Mouse (Mus musculus): ENCODE measurements around the gene Slc6a1. TPM values are rescaled to one million over a fixed set of nuclear protein-coding genes. Genes with fewer than 3 reads are reported as not detected.

Gene Slc6a1
- total RNA-seq (2012; rRNA removed) (0.04 TPM in 1 of 2 replicates, not detected in the other), total RNA-seq (2014; rRNA removed) (not detected in 2 replicates), polyA plus RNA-seq (2012; ENCODE audit: insufficient read length, low read depth) (not detected in 2 replicates)

DNA sequence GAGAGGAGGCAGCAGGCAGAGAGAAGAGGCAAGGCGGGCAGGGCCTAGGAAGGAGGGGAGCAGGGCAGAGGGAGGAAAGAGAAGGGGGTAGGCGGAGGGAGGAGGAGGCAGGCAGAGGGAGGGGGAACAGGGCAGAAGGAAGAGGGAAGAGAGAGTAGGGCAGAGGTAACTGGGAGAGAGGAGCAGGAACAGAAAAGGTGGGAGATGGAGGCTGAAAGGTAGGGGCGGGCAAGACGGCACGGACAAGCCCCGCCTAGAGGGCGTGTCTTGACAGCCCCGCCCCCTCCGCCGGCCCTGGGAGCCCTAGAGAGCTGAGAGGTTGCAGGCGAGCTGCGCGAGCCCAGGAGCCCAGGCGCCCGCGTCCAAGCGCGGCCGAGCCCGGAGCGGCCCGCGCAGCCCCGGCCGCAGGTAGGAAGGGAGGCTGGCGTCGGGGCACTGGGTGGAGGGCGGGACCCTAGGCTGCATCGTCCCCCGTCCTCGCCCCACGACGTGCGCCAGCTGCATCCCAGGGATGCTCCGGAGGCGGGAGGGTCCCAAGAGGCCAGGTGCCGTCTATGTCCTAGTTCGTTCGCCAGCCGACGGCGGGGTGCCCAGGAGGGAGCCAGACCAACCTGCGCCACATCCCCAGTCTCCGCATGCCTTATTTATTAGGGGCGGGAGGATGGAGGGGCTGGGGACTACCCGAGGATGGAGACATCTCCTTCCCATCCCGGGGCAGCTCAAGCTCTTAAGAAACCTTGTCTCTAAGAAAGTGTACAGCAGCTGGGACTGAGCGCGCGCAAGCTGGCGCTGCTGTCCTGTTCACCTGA, at the start of gene Slc6a1:
Gene Slc6a1 (plus strand): TSS at position 167 of the 809 bp plus-strand sequence.
- H3K9ac ChIP-seq (ENCODE audit: insufficient read depth, low read depth): no peak within 1 kb of the TSS
- no peaks in the 10 kb centered on the region for H3K4me1 ChIP-seq (ENCODE audit: control insufficient read depth in 1 of 2, insufficient read depth in 2 of 2)
- TF ChIP-seq ELF1 (IDR thresholded peaks at IDR 0.05; ENCODE audit: low read depth, low read length) (no peak), BHLHE40 (IDR thresholded peaks at IDR 0.05; ENCODE audit: low read depth, low read length) (no peak), E2F4 (IDR thresholded peaks at IDR 0.05; ENCODE audit: insufficient replicate concordance, low read depth, low read length) (no peak), JUN (IDR thresholded peaks at IDR 0.05; ENCODE audit: insufficient read depth, low read depth, low read length) (no peak), CHD2 (IDR thresholded peaks at IDR 0.05; ENCODE audit: low read length) (no peak), MAFK (IDR thresholded peaks at IDR 0.05; ENCODE audit: insufficient replicate concordance, low read length) (no peak), ZC3H11A (IDR thresholded peaks at IDR 0.05; ENCODE audit: low read depth, low read length) (no peak), NRF1 (IDR thresholded peaks at IDR 0.05; ENCODE audit: low read depth, low read length) (no peak), RAD21 (IDR thresholded peaks at IDR 0.05; ENCODE audit: low read depth, low read length) (no peak), PAX5 (IDR thresholded peaks at IDR 0.05; ENCODE audit: low read length) (no peak), USF2 (conservative IDR thresholded peaks at IDR 0.05; ENCODE audit: low read depth, low read length) (no peak), MEF2A (IDR thresholded peaks at IDR 0.05; ENCODE audit: borderline replicate concordance, low read depth, low read length) (no peak)
- H3K27ac ChIP-seq (ENCODE audit: insufficient read depth, low read depth): no peak within 1 kb of the TSS
- H3K9me3 ChIP-seq (replicated peaks; ENCODE audit: low read length): no peaks in the 10 kb centered on the region
- H3K27me3 ChIP-seq (replicated peaks): peaks cover 96% of the 10 kb centered on the region
- H3K36me3 ChIP-seq (replicated peaks in 1 of 2; ENCODE audit: control insufficient read depth in 1 of 2, insufficient read depth in 1 of 2, low read length in 1 of 2): no peaks in the 10 kb centered on the region
- in situ Hi-C loops (cut with MboI; ENCODE audit: low pct_ligation_motif_present, low pct_unique_long_range_greater_than_20kb, low sequenced_read_pairs) (no loop called here), dilution Hi-C loops (cut with MboI; ENCODE audit: extremely low pct_ligation_motif_present, extremely low pct_unique_long_range_greater_than_20kb, low sequenced_read_pairs) (no loop called here)
- H3K4me3 ChIP-seq (replicated peaks in 1 of 3; ENCODE audit: low read depth in 2 of 3, low read length in 2 of 3, poor library complexity in 1 of 3): no peak within 1 kb of the TSS
- H3K4me2 ChIP-seq (ENCODE audit: insufficient read depth, low read depth, poor library complexity, severe bottlenecking): no peak within 1 kb of the TSS
- H3K79me2 ChIP-seq (replicated peaks; ENCODE audit: control insufficient read depth, extremely low read depth, insufficient read depth, poor library complexity, severe bottlenecking): no peaks in the 10 kb centered on the region
- no peak for DNase-seq (ENCODE audit: extremely low read depth)

DNA sequence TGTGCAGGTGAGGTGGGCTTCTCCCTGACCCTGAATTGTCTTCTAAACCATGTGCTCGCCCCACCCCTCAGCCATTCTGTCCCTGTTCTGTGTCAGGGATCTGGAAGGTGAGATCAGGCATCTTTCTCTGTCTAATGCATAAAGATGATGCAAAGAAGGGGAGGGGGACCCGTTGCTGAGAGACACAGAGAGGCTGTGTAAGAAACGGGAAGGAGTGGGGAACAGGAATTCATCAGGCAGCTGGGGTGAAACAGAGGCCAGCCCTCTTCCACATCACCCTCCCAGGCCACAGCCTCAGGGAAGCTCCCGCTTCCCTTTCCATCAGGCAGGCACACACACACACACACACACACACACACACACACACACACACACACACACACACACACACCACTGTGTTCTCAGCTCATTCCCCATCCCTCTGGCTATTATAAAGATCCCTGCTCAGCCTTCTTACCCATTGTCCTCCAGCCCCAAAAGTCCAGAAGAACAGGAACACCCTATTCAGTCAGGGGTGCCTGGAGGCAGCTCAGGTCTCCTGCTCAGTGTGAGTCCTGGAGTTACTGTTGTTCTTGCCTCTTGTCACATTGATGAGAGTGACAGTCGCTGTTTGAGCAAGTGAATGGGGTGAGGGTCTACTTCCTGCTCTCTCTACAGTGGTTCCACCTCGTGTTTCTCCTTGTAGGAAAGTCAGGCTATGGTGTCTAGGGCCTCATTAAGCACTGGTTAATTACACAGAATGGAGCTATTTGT, 43.4 kb upstream of the Slc6a1 start:
- no peaks in the 10 kb centered on the region for H3K9me3 ChIP-seq (replicated peaks; ENCODE audit: low read length)
- in situ Hi-C loops (cut with MboI; ENCODE audit: low pct_ligation_motif_present, low pct_unique_long_range_greater_than_20kb, low sequenced_read_pairs) (no loop called here), dilution Hi-C loops (cut with MboI; ENCODE audit: extremely low pct_ligation_motif_present, extremely low pct_unique_long_range_greater_than_20kb, low sequenced_read_pairs) (no loop called here)
- H3K36me3 ChIP-seq (replicated peaks in 1 of 2; ENCODE audit: control insufficient read depth in 1 of 2, insufficient read depth in 1 of 2, low read length in 1 of 2): no peaks in the 10 kb centered on the region
- TF ChIP-seq CTCF (conservative IDR thresholded peaks at IDR 0.05 in 1 of 2, IDR thresholded peaks at IDR 0.05 in 1 of 2; ENCODE audit: low read depth in 2 of 2, low read length in 2 of 2) (no peak), MAFK (IDR thresholded peaks at IDR 0.05; ENCODE audit: insufficient replicate concordance, low read length) (no peak), MYC (IDR thresholded peaks at IDR 0.05; ENCODE audit: low read depth, low read length) (no peak), ELF1 (IDR thresholded peaks at IDR 0.05; ENCODE audit: low read depth, low read length) (no peak), MAX (IDR thresholded peaks at IDR 0.05; ENCODE audit: low read length) (no peak), TBP (conservative IDR thresholded peaks at IDR 0.05; ENCODE audit: low read depth, low read length) (no peak), ZMIZ1 (IDR thresholded peaks at IDR 0.05; ENCODE audit: low read depth, low read length) (no peak), PAX5 (IDR thresholded peaks at IDR 0.05; ENCODE audit: low read length) (no peak), MEF2A (IDR thresholded peaks at IDR 0.05; ENCODE audit: borderline replicate concordance, low read depth, low read length) (no peak), IRF4 (IDR thresholded peaks at IDR 0.05; ENCODE audit: low read depth, low read length) (no peak)
- no peaks in the 10 kb centered on the region for H3K79me2 ChIP-seq (replicated peaks; ENCODE audit: control insufficient read depth, extremely low read depth, insufficient read depth, poor library complexity, severe bottlenecking)
- H3K27ac ChIP-seq (ENCODE audit: insufficient read depth, low read depth): no peak overlapping the region
- no peak for DNase-seq (ENCODE audit: extremely low read depth)
- no peak overlapping the region for H3K4me3 ChIP-seq (replicated peaks in 1 of 3; ENCODE audit: low read depth in 2 of 3, low read length in 2 of 3, poor library complexity in 1 of 3)
- no peak overlapping the region for H3K9ac ChIP-seq (ENCODE audit: insufficient read depth, low read depth)
- H3K4me2 ChIP-seq (ENCODE audit: insufficient read depth, low read depth, poor library complexity, severe bottlenecking): no peak overlapping the region
- H3K4me1 ChIP-seq (ENCODE audit: control insufficient read depth in 1 of 2, insufficient read depth in 2 of 2): no peaks in the 10 kb centered on the region
- peaks cover 86% of the 10 kb centered on the region for H3K27me3 ChIP-seq (replicated peaks)
